Mouse (Mus musculus) left cerebral cortex, postnatal 14 days (tissue): ENCODE data around the gene Wdfy3. TPM values are rescaled to one million over a fixed set of nuclear protein-coding genes. Genes with fewer than 3 reads are reported as not detected.
A peak's percentile ranks its signal among the peaks of the same experiment; 100 is the strongest.

Experiments
- DNase-seq, 2 experiments: peaks; one replicate each; pipeline ENCODE4 v3.0.0; 2021 to 2022; ENCODE audit warnings: low spot score in 2 of 2, mixed read lengths in 1 of 2
- intact Hi-C: fragments of 180-260 bp; cut with DNase I; formaldehyde crosslinking; loops from one replicate; pipeline ENCODE4 v1.15.1; 2025
- total RNA-seq, 2 experiments: library from RNA; stranded (reverse); gene quantifications; 2 replicates each; pipeline ENCODE4 v1.2.3; 2021

Gene Wdfy3
- total RNA-seq, 2 experiments from 2014 or later = 109 to 112 TPM

- no peak for DNase-seq
- intact Hi-C loops = loop anchor here (5.0 kb wide), 1 partner anchor 100 kb away; the partner anchor contains the start of gene Wdfy3
These were observed 101.9 kb downstream of the Wdfy3 start for GRCm38 (mm10) chr5:101967832-101968152.

- intact Hi-C loops = no loop called here
- DNase-seq = no peak
These were observed 106.9 kb downstream of the Wdfy3 start for GRCm38 (mm10) chr5:101962824-101963223.

- intact Hi-C loops = no loop called here
These were observed 110.4 kb downstream of the Wdfy3 start for GRCm38 (mm10) chr5:101959369-101959768.

GRCm38 (mm10) chr5:101958941-101959340 is 110.8 kb downstream of the Wdfy3 start:
- intact Hi-C loops = no loop called here
- no peak for DNase-seq

More at GRCm38 (mm10) chr5:101959369-101959768, 110.4 kb downstream of the Wdfy3 start:
- DNase-seq = peak in 1 of 2 experiments; percentile 33

GRCm38 (mm10) chr5:101957419-101957818 is 112.3 kb downstream of the Wdfy3 start:
- DNase-seq = no peak
- intact Hi-C loops = no loop called here

GRCm38 (mm10) chr5:101954393-101955340 is 115.1 kb downstream of the Wdfy3 start:
- intact Hi-C loops = no loop called here
- no peak for DNase-seq

- no peak for DNase-seq
- intact Hi-C loops = no loop called here
These were observed 117.8 kb downstream of the Wdfy3 start for GRCm38 (mm10) chr5:101951918-101952317.

GRCm38 (mm10) chr5:101949323-101949722 is 120.4 kb downstream of the Wdfy3 start:
- intact Hi-C loops = no loop called here
- DNase-seq = no peak

- DNase-seq = no peak
- intact Hi-C loops = no loop called here
These were observed 121.1 kb downstream of the Wdfy3 start for GRCm38 (mm10) chr5:101948641-101949040.

- intact Hi-C loops = no loop called here
- DNase-seq = no peak
These were observed 124.0 kb downstream of the Wdfy3 start for GRCm38 (mm10) chr5:101945731-101946130.

GRCm38 (mm10) chr5:101937909-101938596 is 131.7 kb downstream of the Wdfy3 start:
- DNase-seq = no peak
- intact Hi-C loops = loop anchor here (10.0 kb wide), 1 partner anchor 137 kb away; no protein-coding TSS in a partner anchor

- intact Hi-C loops = loop anchor here (10.0 kb wide), 1 partner anchor 137 kb away; no protein-coding TSS in a partner anchor
- DNase-seq = no peak
These were observed 132.4 kb downstream of the Wdfy3 start for GRCm38 (mm10) chr5:101937362-101937761.

- intact Hi-C loops = loop anchor here (10.0 kb wide), 1 partner anchor 139 kb away; no protein-coding TSS in a partner anchor
- DNase-seq = peak in 1 of 2 experiments; percentile 43
These were observed 133.8 kb downstream of the Wdfy3 start for GRCm38 (mm10) chr5:101935893-101936292.

- DNase-seq = no peak
- intact Hi-C loops = loop anchor here (5.0 to 10.0 kb wide), 2 partner anchors 42 to 140 kb away; no protein-coding TSS in a partner anchor
These were observed 135.1 kb downstream of the Wdfy3 start for GRCm38 (mm10) chr5:101934629-101935028.

- intact Hi-C loops = loop anchor here (5.0 to 10.0 kb wide), 2 partner anchors 41 to 142 kb away; no protein-coding TSS in a partner anchor
- peak in 1 of 2 experiments; percentile 35 for DNase-seq
These were observed 136.5 kb downstream of the Wdfy3 start for GRCm38 (mm10) chr5:101932971-101933810.

- DNase-seq = no peak
- intact Hi-C loops = loop anchor here (5.0 to 10.0 kb wide), 2 partner anchors 40 to 143 kb away; no protein-coding TSS in a partner anchor
These were observed 137.7 kb downstream of the Wdfy3 start for GRCm38 (mm10) chr5:101931997-101932396.

- DNase-seq = no peak
- intact Hi-C loops = no loop called here
These were observed 143.4 kb downstream of the Wdfy3 start for GRCm38 (mm10) chr5:101926311-101926710.

- intact Hi-C loops = no loop called here
- DNase-seq = no peak
These were observed 146.0 kb downstream of the Wdfy3 start for GRCm38 (mm10) chr5:101923710-101924109.

- DNase-seq = no peak
- intact Hi-C loops = no loop called here
These were observed 150.2 kb downstream of the Wdfy3 start for GRCm38 (mm10) chr5:101919559-101919958.
